Mouse (Mus musculus) olfactory bulb, adult 2 months (tissue): ENCODE data around the gene Ndufv3.

ENCODE experiments used
- CTCF ChIP-seq: fragments of 200-500 bp; IDR thresholded peaks from 2 replicates; pipeline ENCODE4 v1.5.1; 2012; ENCODE audit warnings: low read depth, mild to moderate bottlenecking, low read length, moderate library complexity; ENCODE audit not compliant: insufficient read depth
- POLR2A ChIP-seq: fragments of 200-500 bp; IDR thresholded peaks from 2 replicates; pipeline ENCODE4 v1.6.1; 2012; ENCODE audit warnings: mild to moderate bottlenecking, low read depth, low read length, moderate library complexity; ENCODE audit not compliant: insufficient read depth

- TF ChIP-seq POLR2A, result peak; percentile 73
- no peak for TF ChIP-seq CTCF
Measured at GRCm38 (mm10) chr17:31511792-31512495, 8.0 kb upstream of the Ndufv3 start.
